Mouse (Mus musculus): ENCODE measurements around the gene Gm10644.
A peak's percentile ranks its signal among the peaks of the same experiment; 100 is the strongest.

The Gm10644 gene

DNA sequence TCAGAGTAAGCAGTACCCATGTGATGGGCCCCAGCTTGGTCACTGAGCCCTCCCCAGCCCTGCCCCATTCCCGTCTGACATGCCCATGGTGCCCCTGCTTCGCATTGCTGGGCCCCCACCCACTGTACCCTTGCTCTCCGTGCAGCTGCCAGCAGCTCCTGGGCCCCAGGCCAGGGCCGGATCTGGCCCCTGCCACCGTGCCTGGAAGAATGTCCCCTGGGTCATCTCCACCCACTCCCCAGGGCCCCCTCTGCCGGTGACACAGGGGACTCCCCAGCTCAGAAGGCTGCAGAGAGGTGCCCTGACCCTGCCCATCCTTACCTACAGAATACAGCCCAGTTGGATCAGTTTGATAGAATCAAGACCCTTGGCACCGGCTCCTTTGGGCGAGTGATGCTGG is 25.8 kb upstream of the Gm10644 start:
- DNase-seq (ENCODE audit: low spot score), result no peak

DNA sequence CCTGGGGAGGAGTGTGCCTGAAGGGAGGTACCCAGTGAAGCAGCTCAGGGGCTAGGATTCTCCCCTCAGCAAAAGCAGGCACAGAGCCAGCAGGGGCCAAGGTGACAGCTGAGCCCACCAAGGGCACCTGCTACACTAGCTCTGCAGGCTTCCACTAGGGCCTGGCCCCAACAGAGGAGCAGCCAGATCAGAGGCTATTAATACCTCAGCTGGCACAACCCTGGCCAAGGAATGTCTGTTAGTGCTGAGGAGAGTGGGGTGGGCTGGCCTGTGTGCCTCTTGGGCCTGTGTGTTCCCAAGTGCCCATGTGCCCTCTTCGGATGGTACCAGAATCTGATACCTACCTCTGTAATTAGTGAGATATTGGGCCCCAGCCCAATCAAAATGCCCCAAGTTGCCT is 25.2 kb upstream of the Gm10644 start:
- DNase-seq (ENCODE audit: low spot score), result no peak

DNA sequence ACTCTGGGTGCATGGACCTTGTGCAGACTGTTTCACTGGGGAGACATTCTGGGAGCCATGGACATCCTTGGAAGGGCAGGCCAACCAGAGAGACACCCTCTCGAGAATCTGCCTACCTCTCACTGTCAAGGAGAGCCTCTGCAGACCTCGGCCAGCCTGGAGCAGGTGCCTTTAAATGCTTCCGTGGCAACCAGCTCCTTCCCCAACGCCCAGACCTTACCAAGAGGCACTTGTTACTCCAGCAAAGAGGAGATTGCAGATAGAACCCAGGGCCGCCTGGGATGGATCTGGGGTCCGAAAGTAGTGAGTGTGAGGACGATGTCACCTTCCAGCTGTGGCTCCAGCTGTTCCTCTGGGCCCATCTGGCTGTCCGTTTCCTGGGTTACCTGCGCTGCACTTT is 23.2 kb upstream of the Gm10644 start:
- DNase-seq (ENCODE audit: low spot score), result no peak

DNA sequence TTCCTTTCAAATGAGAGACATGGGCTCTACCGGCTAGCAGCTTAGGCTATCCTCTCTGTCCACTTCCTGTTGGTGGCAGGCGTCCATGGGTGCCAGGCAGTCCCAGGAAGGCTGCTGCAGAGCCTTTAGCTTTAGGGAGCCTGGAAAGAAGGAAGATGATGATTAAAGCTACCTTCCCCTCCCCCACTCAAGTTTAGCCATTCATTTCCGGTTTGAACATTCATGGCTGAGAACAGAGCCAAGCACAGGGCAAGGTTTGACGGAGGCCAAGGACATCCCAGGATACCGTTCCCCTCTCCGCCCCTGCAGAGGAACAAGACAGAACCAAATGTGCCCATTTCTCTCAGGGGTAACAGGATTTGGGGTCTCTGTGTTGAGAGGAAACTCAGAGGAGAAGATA is 22.6 kb upstream of the Gm10644 start:
- DNase-seq (ENCODE audit: low spot score), result no peak

DNA sequence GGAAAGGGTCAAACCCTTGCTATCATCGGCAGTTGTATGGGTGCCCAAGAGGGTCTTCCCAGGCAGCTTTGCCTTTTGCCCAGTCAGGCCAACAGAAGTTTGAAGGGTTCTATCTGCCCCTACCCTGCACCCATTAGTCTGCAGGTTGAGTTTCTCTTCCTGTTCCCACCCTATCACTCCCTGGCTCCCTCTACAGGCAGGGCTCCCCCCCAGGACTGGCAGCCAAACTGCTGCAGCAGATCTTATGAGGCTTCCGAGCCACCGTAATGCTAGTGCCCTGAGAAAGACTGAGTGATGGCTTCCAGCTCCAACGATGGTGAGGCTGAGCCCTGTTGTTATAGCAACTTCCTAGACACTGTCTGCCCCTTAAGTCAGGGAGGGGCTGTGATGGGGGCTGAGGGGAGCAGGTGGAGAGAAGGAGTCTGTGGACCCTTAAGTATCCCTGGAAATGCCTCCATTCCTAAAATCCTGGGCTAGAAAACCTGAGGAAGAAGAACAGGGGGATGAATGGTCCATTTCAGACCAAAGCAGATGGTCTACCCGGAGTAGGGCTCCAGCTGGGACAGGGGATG is 21.9 kb upstream of the Gm10644 start:
- DNase-seq (ENCODE audit: low spot score), result no peak

DNA sequence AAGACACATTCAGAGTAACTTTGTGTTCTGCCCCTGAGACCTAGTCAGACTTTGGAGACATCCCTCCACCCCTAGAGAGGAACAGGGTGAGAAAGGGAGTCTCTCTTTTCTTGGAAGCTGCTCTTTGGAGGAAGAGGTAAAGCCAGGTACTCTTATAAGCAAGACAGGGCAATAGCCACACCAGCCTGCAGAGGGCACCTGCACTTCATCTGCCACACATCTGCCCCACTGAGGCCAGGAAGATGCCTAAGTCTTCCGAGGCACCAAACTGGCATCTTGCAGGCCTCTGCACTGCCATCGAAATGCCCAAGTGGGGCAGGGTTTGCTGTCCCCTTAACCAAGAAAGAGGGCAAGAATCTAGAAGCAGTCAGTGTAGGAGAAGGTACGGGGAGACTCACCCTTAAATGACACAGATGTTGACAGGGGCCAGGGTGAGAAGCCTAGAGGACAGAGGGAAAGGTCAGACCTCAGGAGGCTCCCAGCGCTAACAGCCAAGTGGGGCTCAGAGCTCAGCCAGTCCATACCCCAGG is 21.2 kb upstream of the Gm10644 start:
- no peak for DNase-seq (ENCODE audit: low spot score)

DNA sequence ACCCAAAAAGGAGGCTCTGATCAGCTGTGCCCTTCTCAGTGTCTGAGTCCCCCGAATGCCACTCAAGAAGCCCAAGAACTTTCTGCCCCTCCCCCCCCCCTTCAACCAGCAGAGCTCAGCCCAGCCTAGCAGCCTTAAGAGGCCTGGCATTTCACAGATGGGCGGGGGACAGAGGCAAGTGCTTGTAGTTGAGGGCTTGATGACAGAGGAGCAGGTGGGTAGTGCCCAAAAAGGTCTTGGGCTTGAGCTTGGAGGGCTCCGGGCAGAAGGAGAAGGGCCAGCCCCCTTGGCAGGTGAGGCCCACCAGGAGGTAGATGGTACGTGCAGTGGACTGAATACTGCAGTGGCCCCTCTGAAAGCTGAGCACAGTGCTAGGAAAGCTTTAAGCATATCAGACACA is 19.5 kb upstream of the Gm10644 start:
- DNase-seq (ENCODE audit: low spot score), result no peak

DNA sequence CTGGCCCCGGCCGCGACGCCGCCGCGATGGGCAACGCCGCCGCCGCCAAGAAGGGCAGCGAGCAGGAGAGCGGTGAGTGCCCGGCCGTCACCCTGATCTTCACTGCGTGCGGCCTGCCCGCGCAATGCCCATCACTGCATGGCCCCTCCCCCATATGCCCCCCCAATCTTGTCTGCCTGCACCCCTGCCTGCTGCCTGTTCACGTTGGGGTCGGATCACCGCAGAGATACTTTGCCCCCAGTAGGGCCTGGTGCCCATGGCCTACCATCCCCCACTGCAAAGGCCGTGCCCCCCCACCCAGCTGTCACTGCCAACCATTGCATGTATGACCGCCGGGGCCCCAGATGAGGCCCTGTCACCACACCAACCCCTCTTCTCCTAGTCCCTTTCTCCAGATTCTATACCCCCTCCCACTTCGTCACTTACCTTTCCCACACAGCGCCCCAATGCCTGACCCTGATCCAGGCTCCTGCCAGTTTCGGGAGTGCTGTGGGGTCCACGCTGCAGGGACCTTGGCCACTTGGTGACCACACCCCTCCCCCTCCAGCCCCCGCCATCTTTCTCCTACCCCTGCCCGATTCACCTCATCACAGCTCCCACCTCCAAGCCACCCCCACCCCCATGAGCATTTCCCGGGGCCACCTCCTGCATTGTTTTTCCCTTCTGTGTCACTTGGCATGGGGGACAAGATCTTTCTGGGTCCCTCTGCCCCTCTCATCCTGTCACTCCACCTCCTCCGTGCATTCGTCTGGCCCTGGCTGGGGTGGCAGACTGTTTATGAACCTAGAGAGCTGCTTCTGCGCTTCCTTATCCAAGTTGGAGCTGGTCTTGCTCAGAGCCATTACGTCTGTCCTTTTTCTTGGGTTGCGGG is 18.4 kb upstream of the Gm10644 start:
- DNase-seq (ENCODE audit: low spot score), result no peak

DNA sequence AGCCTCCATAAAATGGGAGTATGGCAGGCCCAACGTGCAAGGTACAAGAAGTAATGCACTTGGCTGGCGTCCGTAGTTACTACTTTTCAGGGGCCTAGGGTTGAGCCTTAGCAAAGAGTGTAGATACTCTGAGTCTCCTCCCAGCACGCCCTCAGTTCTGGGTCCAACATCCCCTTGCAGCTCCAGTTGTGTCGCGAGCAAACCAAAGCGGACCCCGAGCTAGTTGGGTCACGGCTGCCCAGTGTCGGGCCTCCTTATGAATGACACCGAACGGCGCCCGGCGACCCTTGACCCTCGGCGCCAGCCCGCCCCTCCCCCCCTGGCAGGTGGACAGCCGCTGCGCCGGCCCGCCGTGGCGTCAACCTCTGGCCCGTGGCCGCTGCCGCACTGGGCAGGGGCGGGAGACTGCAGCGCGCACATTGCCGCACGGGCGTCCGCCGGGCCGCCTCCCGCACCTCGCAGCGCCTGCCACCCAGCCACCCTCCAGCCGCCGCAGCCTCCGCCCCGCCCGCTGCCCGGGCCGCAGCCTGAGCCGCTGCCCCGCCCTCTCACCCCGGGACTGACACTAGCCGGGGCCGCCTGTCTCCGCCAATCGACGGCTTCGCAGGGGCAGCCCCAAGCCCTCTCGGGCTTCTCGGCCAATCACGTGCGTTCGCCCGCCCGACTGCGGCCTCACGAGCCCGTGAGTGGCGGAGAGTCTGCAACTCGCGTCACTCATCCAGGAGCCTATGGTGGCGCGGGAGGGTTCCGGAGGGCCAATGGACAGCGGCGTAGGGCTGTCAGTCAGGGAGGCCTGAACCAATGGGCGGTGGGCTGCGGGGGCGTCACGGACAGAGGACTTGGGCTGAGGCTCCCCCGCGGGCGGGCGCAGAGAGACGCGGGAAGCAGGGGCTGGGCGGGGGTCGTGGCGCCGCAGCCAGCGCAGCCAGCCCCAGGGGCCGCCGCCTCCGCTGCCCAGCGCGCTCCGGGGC is 17.4 kb upstream of the Gm10644 start, which contains the start of gene Prkaca:
Prkaca (plus strand) TSS at position 844 of the 971 bp plus-strand sequence.
- DNase-seq (ENCODE audit: low spot score), result peak; percentile 96

DNA sequence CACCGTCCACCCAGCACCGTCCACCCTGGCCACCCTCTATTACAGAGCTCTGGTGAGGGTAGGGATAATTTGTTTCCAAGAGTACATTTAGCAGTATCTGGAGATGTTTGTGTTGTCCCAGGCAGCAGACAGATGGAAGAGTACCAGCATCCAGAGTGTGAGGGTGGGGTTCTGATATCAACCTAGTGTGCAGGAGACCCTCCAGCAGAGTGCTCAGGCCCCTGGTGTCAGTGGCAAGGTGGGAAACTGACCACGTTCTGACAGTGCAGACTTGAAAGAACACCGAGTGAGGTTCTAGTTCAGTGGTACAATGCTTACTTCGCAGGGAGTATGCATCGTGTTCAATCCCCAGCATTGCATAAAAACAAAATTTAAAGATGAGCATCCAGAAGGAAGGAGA is 16.7 kb upstream of the Gm10644 start:
- no peak for DNase-seq (ENCODE audit: low spot score)

DNA sequence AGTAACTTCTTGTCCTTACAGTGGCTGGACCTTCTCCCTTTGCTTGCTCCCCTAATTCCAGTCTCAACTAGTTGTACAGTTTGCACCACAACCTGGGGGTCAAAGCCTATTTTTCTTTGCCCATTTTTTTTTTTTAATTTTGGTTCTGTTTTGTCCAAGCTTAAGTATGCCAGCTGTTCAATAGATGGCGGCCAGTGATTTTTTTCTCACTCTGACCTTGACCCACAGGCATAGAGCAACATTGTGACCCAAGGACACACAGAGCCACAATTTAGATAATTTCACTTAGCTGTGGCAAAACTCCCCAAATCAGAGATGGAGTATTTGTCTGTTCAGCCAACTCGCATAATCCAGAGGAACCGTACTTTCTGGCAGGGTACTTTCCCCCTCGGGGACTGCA is 16.1 kb upstream of the Gm10644 start:
- DNase-seq (ENCODE audit: low spot score), result no peak

DNA sequence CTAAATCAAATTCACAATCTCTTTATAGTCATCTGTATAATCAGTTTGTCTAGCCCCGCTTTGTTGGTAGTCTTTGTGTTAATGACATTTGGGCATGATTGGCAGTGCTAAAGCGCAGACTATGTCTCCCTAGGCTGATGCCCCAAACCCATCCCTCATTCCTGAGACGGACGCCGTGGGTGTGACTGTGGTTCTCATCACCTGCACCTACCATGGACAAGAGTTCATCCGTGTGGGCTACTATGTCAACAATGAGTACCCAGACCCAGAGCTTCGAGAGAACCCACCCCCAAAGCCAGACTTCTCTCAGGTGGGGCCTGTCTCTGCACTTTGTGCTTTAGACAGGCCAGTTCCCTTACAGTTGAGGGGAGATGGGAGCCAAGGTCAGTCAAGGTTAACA is 12.7 kb upstream of the Gm10644 start:
- no peak for DNase-seq (ENCODE audit: low spot score)

DNA sequence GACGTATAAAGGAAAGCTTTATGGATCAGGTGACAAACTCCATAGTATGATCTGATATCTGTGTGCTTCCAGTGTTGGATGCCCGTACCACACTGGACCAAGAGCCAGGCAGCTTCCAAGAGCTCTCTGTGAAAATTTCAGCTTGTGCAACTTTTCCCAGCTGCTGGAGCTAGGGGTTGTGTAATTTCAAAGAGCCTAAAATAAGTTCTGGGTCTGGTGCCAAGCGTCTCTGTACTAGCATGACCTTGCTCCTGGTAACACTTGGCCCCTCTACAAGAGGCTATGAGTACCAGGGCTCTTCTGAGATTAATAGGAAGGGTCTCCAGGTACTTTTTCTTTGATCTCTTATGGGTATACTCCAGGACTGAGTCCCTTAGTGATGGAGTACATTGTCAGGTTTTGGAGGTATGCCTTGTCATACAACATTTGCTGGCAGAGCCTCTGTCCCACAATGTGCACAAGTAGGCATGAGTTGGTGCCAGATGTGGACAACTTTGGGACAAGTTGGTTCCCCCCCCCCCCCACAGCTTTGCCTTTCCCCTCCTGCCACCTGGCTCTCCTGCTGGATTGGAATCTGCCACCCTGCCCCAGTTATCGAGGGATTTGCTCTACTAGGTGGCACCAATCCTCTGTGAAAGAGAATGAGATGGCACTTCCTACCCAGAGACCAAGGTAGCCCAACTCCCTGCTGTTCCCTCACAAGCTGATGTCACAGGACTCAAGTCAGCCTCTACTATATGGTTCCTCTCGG is 9.2 kb upstream of the Gm10644 start:
- DNase-seq (ENCODE audit: low spot score), result no peak

DNA sequence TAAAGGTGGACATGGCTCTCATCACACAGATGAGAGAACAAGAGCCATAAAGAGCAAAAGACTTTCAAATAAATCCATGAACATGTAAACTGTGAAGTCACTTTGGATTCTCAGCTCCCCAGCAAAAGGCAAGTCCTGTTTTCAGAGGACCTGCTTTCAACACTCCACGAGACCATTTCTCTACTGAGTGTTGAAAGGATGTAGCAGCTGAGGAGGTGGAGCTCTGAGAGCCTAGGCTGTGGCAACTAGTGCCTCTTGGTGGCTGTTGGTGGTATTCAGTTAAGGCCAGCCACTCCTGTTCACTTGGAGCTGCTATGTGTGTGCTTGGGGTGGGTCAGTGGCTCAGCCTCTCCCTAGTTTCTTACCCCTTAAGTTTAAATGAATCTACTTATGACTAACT is 1.8 kb upstream of the Gm10644 start:
- no peak for DNase-seq (ENCODE audit: low spot score)

DNA sequence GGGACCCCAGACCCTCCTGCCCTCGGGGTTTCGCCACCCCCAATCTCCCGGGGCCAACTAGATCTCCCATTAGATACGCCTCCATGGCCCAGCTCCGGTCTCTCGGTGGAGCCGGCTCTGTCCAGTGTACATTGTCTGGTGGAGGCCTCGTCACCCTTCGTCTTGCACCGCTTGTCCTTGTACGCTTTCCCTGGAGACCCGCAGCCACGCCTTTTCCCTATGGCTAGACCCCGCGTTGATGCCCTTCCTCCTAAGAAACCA is 883 bp upstream of the Gm10644 start:
- no peak for DNase-seq (ENCODE audit: low spot score)

DNA sequence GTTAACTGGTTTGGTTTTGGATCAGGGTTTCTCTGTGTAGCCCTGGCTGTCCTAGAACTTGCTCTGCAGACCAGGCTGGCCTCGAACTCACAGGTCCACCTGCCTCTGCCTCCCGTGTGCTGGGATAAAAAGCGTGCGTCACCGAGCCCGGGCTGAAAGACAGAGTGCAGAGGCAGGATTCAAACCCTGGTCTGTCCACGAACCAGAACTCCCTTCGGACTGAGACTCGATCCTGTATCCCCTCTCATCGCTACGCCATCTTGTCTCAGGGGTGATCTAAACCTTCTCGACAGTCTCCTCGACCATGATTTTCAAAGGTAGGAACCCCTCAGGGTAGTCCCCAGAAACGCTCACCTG is 278 bp downstream of the Gm10644 start:
- DNase-seq (ENCODE audit: low spot score), result no peak

DNA sequence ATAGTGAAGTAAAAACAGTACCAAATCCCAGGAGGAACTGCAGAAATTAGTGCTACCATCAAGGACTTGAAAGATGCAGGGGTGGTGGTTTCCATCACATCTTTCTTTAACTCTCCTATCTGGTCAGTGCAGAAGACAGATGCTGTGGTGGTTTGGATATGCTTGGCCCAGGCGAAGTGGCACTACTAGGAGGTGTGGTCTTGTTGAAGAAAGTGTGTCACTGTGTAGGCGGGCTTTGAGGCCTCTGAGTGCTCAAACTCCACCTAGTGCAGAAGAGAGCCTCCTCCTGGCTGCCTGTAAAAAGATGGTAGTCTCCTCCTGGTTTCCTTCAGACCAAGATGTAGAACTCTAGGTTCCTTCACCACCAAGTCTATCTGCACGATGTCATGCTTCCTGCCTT is 9.5 kb downstream of the Gm10644 start:
- no peak for DNase-seq (ENCODE audit: low spot score)

DNA sequence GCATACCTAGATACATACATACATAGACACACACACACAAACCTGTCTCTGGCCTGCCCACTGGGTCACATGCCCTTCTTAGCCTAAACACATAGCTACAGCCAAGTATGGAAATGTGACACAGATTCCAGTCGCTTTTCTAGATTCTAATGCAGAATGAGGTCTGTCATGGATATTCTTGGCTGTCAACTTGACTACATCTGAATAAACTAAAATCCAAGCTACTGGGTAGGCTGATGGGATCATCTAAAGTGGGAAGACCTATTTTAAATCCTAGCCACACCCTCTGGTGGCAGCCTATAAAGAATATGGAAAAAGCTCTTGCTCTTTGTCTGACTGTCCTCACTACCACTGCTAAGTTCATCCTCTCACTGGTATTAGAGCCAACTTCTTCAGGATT is 12.6 kb downstream of the Gm10644 start:
- DNase-seq (ENCODE audit: low spot score), result no peak

DNA sequence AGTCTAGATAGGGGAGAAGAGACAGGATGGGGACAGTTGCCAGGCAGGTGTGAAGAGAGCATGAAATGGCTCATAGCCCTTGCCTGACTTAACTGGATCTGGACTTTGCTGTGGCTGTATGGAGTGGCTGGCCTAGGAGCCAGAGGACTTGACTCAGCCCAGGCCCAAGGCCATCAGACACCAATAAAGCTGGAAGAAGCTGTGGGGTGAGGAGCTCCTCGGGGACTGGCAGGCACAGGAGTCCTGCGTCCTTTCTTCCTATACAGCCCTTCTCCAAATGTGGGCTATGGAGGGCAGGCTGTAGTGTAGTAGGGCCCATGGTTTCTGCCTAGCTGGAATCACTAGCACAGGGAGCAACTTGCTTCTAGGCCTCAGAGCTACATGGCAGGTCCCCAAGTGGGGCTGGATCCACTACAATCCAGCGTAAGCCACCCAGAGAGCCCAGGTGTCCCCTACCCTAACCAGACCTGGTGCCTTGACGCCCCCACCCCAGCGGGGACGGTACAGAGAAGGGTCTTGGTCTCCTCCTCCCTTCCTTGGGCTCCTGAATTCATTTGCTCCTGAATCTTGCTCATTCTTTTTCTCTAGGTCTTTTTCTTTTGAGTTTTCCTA is 13.8 kb downstream of the Gm10644 start:
- DNase-seq (ENCODE audit: low spot score), result no peak

DNA sequence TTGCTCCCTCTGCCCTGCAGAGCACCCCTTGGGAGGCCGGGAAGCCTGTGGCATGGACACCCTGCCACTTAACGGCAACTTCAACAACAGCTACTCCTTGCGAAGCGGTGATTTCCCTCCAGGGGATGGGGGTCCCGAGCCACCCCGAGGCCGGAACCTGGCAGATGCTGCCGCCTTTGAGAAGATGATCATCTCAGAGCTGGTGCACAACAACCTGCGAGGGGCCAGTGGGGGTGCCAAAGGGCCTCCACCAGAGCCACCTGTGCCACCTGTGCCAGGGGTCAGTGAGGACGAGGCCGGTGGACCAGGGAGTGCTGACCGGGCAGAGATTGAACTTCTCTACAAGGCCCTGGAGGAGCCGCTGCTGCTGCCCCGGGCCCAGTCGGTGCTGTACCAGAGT is 16.7 kb downstream of the Gm10644 start:
- no peak for DNase-seq (ENCODE audit: low spot score)

DNA sequence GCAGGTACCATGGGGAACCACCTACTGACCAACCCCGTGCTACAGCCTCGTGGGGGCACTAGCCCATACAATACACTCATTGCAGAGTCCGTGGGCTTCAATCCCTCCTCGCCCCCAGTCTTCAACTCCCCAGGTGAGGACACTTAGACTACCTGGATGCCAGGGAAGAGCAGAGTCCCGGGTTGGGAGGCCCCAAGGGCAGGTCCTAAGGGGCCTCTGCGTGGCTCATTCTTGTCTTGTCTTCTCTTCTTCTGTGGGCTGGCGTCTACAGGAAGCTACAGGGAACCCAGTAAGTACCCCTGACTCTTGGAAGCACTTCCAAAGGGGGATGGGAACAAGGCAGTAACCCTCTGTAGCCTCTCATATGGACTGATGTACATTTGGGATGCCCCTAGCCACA is 17.4 kb downstream of the Gm10644 start:
- DNase-seq (ENCODE audit: low spot score), result no peak

DNA sequence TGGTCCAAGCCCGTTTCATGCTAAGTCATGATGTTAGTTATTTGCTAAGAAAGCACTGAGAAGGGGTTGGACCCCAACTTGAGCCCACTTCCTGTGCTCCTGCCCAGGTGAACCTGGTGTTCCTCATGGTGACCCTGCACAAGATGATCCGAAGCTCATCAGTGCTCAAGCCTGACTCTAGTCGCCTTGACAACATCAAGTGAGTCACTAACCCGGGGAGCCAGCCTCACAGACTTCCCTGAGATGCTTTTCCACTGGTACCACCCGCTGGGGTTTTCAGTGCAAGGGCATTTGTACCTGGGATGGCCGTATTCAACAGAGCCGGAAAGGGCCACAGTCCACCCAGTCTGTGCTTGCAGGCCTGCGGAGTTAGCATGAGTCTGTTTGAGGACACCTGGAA is 19.6 kb downstream of the Gm10644 start:
- no peak for DNase-seq (ENCODE audit: low spot score)
